Mouse (Mus musculus): ENCODE data around the gene Gm49661.

The Gm49661 gene

GRCm38 (mm10) chr8:84934860-84935259, 34.4 kb downstream of the Gm49661 start:
- no peak for DNase-seq (ENCODE audit: low read depth, low spot score)

- no peak for DNase-seq (ENCODE audit: low read depth, low spot score)
Observed at GRCm38 (mm10) chr8:84933767-84934559, 35.3 kb downstream of the Gm49661 start.

- no peak for DNase-seq (ENCODE audit: low read depth, low spot score)
Observed at GRCm38 (mm10) chr8:84930582-84930981, 38.7 kb downstream of the Gm49661 start.

GRCm38 (mm10) chr8:84928456-84929306, 40.6 kb downstream of the Gm49661 start:
- no peak for DNase-seq (ENCODE audit: low read depth, low spot score)

GRCm38 (mm10) chr8:84927513-84927912, 41.7 kb downstream of the Gm49661 start:
- no peak for DNase-seq (ENCODE audit: low read depth, low spot score)

- DNase-seq (ENCODE audit: low read depth, low spot score) = no peak
Observed at GRCm38 (mm10) chr8:84925557-84925956, 43.7 kb downstream of the Gm49661 start.

GRCm38 (mm10) chr8:84921596-84921995, 47.6 kb downstream of the Gm49661 start:
- no peak for DNase-seq (ENCODE audit: low read depth, low spot score)

GRCm38 (mm10) chr8:84918646-84919045, 50.6 kb downstream of the Gm49661 start:
- DNase-seq (ENCODE audit: low read depth, low spot score) = no peak

GRCm38 (mm10) chr8:84917781-84918180, 51.5 kb downstream of the Gm49661 start:
- no peak for DNase-seq (ENCODE audit: low read depth, low spot score)

All from skeletal muscle tissue, adult 2 months (tissue).